Mouse (Mus musculus): Measurements from ENCODE around the gene Ddrgk1. TPM values are rescaled to one million over a fixed set of nuclear protein-coding genes. Genes with fewer than 3 reads are reported as not detected.

Gene Ddrgk1
- total RNA-seq, 2 experiments from 2014 or later, result 85.2 to 97.5 TPM

Other genes starting within 250 kb of the Ddrgk1 start
- gene Vps16, start 240.3 kb downstream of the Ddrgk1 start, total RNA-seq (2021), result 10 to 100 TPM; 26.4 to 28.1 TPM
- 1 to 10 TPM; 4.5 to 7.0 TPM for gene Pced1a, start 240.0 kb downstream of the Ddrgk1 start, total RNA-seq (2021)
- 10 to 100 TPM; 40.9 to 47.9 TPM for gene Ptpra, start 214.4 kb downstream of the Ddrgk1 start, total RNA-seq (2021)
- 10 to 100 TPM; 68.5 to 72.4 TPM for gene Mrps26, start 100.9 kb downstream of the Ddrgk1 start, total RNA-seq (2021)
- gene Oxt, start 88.5 kb downstream of the Ddrgk1 start, total RNA-seq (2021), result not detected
- gene Avp, start 82.1 kb downstream of the Ddrgk1 start, total RNA-seq (2021), result 10 to 100 TPM; 15.5 to 25.6 TPM
- 1 to 10 TPM; 7.7 to 7.9 TPM for gene Fastkd5, start 34.6 kb downstream of the Ddrgk1 start, total RNA-seq (2021)
- gene Ubox5, start 34.6 kb downstream of the Ddrgk1 start, total RNA-seq (2021), result 1 to 10 TPM; 4.1 to 4.6 TPM
- gene Lzts3, start 21.9 kb downstream of the Ddrgk1 start, total RNA-seq (2021), result 1 to 10 TPM; 4.8 to 5.7 TPM
- gene Itpa, start 3.0 kb upstream of the Ddrgk1 start, total RNA-seq (2021), result 10 to 100 TPM; 14.6 to 17.7 TPM
- under 1 TPM; 0.20 to 0.36 TPM for gene Slc4a11, start 32.9 kb upstream of the Ddrgk1 start, total RNA-seq (2021)
- 10 to 100 TPM; 47.4 to 50.7 TPM for gene 4930402H24Rik, start 241.7 kb upstream of the Ddrgk1 start, total RNA-seq (2021)
- 10 to 100 TPM; 22.3 to 24.5 TPM for gene Atrn, start 241.8 kb upstream of the Ddrgk1 start, total RNA-seq (2021)